Mouse (Mus musculus) cerebellum, adult 11-12 months (tissue): ENCODE data around the gene Zfp84.

ENCODE experiments used
- DNase-seq: peaks from one replicate; pipeline ENCODE4 v3.0.0; 2022

The Zfp84 gene

GRCm38 (mm10) chr7:29818619-29819254, 50.4 kb downstream of the Zfp84 start:
- DNase-seq: peak; percentile 69

- DNase-seq: no peak
Observed at GRCm38 (mm10) chr7:29828001-29828400, 59.6 kb downstream of the Zfp84 start.
